Mouse (Mus musculus) megakaryocyte progenitor cell, adult 5-6 weeks (primary cell): ENCODE results near the gene Mbip. TPM values are rescaled to one million over a fixed set of nuclear protein-coding genes. Genes with fewer than 3 reads are reported as not detected.

Source experiments
- ATAC-seq: replicated peaks from 2 replicates; pipeline ENCODE4 v1.8.0; 2016; ENCODE audit warnings: mild to moderate bottlenecking, moderate TSS enrichment, inconsistent platforms; ENCODE audit not compliant: poor library complexity
- total RNA-seq, 2 experiments: library from RNA; stranded (forward) in 1 of 2; stranded (reverse) in 1 of 2; fragments of 157-497, 149-512 nt in 1 of 2; fragments of 200-1000 nt in 1 of 2; gene quantifications; 2 replicates each; pipeline versions ENCODE4 v1.2.3 to v1.2.4; 2015 to 2017

The Mbip gene
- total RNA-seq, 2 experiments from 2014 or later: 23.5 to 29.5 TPM

GRCm38 (mm10) chr12:56296524-56296923 is 49.2 kb downstream of the Mbip start:
- ATAC-seq: no peak

DNA sequence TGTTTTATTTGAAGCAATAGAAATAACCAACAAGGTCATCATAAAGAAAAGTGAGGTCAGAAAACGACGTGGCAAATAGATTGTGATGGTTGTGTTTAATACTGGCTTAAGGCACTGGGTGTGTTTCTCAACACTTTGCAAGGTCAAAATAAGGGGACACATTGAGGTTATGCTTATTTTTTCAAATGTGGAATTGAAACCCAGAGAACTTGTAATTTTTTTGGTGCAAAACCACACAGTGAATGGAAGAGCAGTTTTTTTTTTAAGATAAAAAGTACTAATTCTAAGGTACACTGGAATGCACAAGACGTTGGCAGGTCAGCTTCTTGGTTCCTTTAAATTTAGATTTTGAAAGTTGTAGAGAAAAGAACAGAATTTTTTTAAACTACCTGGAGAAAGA is 50.5 kb downstream of the Mbip start:
- ATAC-seq: peak; percentile 37; the same call in 1 of the 2 replicates

DNA sequence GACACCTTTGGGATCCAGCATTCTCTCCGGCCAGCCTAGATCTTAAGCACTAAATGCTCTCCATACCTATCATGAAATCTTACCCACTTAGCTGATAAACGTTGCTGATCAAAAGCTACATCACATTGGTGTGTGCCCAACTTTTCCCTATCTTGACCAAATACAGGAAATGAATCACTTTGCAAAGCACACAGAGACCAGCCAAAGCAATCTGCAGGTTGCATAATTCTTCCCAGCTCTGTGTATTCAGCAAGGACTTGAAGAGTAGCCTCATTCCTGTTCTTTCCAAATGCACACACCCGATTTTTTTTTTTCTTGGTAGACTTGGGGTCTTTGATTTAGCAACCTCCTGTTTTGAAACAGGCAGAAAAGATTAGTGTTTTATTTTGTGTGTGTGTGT is 57.1 kb downstream of the Mbip start:
- peak; percentile 50 for ATAC-seq

DNA sequence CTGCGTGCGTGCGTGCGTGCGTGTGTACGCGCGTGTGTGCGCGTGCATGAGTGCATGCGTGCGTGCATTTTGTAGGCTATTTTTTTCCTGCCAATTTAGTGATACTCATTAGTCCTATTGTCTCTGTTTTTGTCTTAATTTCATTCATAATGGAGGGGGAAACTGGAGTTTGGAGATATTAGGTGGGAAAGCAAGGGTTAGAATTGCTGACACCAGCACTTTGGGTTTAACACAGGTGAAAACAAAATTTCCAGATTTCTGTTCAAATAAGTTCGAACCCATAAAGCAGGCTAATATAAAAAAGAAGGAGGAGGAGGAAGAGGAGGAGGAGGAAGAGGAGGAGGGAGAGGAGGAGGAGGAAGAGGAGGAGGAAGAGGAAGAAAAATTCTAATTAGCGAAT is 58.9 kb downstream of the Mbip start:
- ATAC-seq: no peak

- no peak for ATAC-seq
Observed at GRCm38 (mm10) chr12:56284210-56284609, 61.5 kb downstream of the Mbip start.

- no peak for ATAC-seq
Observed at GRCm38 (mm10) chr12:56281649-56282048, 64.0 kb downstream of the Mbip start.

Other genes starting within 250 kb of the Mbip start
- gene Nkx2-1, start 191.0 kb upstream of the Mbip start, total RNA-seq (2015): not detected in 2 replicates
- gene Nkx2-1, start 191.0 kb upstream of the Mbip start, total RNA-seq (2017): not detected in 2 replicates